Mouse (Mus musculus) liver (tissue): ENCODE data around the gene Taf4.

Experiments
- DNase-seq: peaks from one replicate; pipeline ENCODE4 v3.0.0-alpha.2; 2020; ENCODE audit warnings: mixed read lengths

The Taf4 gene

DNA sequence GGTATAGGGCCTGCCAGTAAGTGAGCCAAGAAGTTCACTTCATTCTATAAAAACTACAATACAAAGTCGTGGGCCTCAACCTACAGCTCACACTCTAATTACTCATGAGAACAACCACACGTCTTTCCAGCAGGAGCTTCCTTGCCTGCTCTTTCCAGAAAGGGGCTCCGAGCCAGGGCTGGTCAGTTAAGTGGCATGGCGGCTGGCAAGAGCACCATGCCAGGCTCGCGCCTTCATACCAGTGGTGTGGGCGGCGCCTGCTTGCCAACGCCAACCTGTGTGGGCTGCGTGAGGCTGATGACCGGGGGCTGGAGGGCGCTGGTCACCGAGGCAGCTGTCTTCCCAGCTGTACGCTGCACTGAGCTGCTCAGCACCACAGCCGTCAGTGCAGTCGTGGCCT, 44.7 kb downstream of the Taf4 start:
- no peak for DNase-seq

- DNase-seq: no peak
Observed at GRCm38 (mm10) chr2:179929166-179929565, 47.3 kb downstream of the Taf4 start.

DNA sequence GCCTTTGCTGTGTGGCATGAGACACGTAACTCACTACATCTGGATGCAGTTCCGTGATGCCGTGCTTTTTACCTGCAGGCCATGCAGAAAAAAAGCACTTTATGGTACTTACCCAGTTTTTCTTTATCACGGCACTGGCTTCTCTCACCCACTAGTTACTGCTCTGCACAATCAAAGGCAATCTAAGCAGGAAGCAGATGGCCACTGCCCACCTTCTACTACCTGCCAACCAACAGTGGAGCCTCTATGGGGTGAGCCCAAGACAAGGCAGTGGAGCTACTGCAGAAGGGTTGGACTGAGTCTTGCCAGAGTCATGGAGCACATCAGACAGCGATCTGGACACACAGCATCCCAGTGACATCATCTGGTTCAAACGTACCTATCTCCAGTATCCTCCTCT, 52.4 kb downstream of the Taf4 start:
- no peak for DNase-seq

GRCm38 (mm10) chr2:179921021-179921653, 55.3 kb downstream of the Taf4 start:
- DNase-seq: no peak

DNA sequence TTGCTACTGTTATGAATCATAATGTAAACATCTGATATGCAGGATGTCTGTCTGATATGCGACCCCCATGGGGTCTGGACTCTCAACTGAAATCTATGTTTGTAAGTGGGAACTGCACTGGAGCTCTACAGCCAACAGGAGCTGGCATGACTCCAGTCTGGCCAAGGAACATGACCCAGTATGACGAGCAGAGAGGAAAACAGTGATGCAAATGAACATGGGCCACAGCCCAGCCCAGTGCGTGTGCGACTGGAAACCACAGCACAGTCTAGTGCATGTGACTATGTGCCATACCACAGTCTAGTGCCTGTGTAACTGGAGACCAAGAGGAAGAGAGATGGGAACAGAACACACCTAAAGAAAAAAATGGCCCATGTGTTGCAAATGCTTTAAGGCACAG, 56.4 kb downstream of the Taf4 start:
- no peak for DNase-seq

DNA sequence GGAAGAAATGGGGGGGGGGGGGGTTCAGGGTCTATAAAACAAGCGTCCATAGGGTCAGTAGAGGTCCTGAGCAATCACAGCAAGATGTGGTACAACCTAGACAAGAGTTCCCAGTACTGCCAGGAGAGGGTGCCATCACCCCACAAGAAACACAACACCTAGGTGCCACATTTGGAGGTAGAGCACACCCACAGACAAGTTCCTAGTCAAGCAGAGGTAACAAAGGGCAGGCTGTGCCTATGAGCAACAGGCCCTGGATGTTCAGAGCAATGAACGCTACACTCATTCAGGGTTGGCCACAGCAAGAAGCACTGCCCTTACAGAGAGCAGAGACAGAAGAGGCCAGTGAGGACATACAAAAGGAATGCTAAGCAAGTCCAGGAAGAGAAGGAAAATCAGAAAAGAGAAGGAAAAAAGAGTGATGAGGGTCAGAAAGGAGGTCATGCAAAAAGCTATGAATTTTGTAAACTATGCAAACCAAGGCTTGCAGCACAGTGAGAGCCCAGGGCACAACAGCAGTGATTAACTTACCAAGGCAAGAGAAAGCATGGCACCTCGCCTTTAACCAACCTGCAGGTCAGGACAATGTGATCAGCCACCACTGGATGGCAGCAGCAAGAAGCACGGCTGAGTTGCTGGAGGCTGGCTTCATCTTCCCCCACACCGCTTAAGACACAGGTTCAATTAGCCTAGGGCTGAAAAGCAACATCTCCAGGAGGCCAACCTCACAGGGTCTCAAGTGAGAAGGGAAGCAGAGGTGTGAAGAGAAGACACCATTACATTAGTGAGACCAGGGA, 59.4 kb downstream of the Taf4 start:
- DNase-seq: peak; percentile 55

GRCm38 (mm10) chr2:179914246-179914645, 62.2 kb downstream of the Taf4 start:
- no peak for DNase-seq

DNA sequence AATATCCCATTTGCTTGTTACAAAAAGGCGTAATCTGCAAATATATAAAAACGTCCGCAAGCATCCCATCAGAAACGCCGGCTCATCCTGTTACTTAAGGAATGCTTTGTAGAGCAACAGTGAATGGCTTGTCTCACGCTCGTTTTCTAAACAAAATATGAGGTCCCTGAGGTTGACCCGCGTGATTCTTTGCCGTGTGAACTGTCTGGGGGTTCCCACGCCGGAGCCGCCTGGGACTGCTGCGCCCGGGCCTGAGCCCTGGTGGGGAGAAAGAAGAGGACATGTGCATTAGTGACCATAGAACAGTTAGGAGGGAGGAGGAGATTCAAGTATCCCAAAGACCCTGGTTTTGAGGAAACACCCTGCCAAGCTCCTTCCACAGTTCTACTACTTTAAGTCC, 63.1 kb downstream of the Taf4 start:
- DNase-seq: no peak

GRCm38 (mm10) chr2:179912911-179913310, 63.5 kb downstream of the Taf4 start:
- DNase-seq: no peak

GRCm38 (mm10) chr2:179896949-179897348, 79.5 kb downstream of the Taf4 start:
- DNase-seq: no peak

DNA sequence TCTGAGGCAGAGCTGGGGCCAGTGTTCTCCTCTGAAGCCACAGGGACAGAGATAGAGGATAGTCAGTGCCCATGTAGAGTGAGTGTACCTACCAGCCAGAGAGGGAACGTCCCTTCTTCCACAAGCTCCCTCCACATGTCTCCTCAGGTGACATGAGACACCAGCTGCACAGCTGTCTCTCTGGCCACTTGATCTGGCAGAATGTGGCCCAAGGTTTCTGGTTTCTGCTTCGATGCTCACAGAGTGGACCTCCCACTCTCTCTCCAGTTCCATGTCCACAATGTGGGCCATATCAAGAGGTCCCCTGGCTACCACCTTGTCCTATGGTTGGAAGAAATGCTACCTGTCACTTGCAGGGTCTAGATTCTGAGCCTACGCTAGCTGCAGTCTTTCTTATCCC, 85.4 kb downstream of the Taf4 start:
- DNase-seq: no peak

- peak; percentile 26 for DNase-seq
Observed at GRCm38 (mm10) chr2:179884561-179884960, 91.9 kb downstream of the Taf4 start.

DNA sequence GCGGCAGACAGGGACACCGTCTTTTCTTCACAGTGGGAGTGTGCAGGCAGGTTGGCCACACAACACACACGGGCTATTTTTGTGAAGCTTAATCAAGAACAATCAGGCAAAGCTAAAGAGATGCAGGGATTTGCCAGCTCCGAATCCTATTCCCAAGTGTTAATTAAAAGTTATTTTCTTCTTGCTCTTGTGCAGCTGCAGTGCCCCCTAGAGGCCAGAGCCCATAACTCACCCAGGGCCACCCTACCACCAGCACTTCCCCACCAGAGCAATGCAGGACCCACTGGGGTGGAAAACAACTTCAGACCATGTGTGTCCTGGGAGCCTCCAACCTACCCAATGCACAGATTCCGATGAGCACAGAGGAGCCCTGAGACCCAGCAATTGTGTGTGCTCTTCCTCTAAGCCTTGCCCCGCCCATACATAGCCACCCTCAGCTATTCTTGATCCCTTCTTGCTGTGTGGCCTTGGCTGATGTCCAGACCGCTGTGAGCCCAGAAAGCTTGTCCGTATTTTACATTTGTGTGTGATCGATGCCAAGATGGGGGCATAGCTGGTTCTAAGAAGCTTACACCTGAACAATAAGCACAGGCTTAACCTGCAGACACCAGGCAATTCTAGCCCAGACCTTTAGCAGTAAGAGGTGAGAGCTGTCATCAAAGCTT, 98.8 kb downstream of the Taf4 start:
- peak; percentile 46 for DNase-seq

- DNase-seq: peak; percentile 67
Observed at GRCm38 (mm10) chr2:179875147-179875546, 101.3 kb downstream of the Taf4 start.

GRCm38 (mm10) chr2:179873315-179873714, 103.1 kb downstream of the Taf4 start:
- DNase-seq: peak; percentile 22

- peak; percentile 14 for DNase-seq
Observed at GRCm38 (mm10) chr2:179872724-179873123, 103.7 kb downstream of the Taf4 start.

- DNase-seq: no peak
Observed at GRCm38 (mm10) chr2:179869871-179870270, 106.6 kb downstream of the Taf4 start.

DNA sequence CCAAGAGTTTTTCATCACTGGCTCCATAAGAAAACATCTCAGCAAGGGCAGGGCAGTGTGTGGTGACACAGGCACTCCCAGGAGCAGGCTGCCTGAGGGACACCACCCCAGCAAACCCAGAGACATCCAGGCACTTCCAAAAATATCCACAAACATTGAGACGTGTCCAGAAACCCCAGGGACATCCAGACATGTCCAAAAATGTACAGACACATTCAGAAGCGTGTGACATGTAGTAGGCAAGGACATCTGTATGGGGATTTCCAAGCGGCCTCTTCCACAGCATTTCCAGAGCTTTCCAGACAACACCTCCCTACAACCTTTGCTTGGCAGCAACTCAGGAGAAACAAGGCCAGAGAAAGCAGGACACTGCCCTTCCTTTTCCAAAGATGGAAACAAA, 108.8 kb downstream of the Taf4 start:
- no peak for DNase-seq

- no peak for DNase-seq
Observed at GRCm38 (mm10) chr2:179865097-179865496, 111.3 kb downstream of the Taf4 start.

DNA sequence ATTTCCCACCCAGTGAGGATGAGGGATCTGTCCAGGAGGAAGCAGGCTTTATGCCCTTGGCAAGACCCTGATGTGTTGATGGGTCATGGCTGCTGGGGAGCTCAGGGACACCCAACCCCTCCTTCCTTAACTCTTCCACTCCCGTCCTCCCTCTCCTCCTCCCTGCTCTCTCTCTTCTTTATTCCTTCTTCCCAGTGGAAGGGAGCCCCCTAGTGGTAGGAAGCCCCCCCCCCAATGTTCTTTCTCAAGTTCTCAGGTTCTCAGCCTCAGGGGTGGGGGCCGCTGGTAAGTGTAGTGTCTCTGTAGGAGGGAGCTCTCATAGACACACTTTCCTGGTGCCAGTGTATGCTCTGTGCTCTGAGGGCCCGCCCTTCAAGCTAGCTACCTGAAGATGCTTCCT, 113.2 kb downstream of the Taf4 start:
- peak; percentile 13 for DNase-seq

DNA sequence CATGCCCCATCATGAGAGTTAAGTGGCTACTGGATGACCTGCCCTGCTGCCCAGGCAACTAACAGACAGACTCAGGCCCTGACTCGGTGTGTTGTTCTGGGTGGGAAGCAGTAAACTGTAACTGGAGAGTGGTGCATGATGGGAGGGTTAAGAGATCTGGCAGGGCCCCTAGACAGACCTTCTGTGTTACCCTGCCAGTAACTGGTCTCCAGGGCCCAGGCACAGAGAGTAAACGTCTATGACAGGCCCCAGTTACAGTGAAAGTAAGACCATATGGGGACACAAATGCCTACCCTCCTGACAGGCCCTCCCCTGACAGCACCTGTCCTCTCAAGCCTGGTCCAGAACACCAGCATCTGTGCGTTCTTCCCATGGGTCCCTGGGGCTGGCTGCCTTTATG, 113.8 kb downstream of the Taf4 start:
- no peak for DNase-seq
